Mouse (Mus musculus) forebrain, embryonic 13.5 days (tissue): ENCODE measurements at regions not wholly inside any gene's neighbourhood (a gene's known extent, or its start where the extent isn't known, plus 50 kb on each side); places are given as distances from the start of the nearest gene placed in this dataset.

Experiments
- ATAC-seq: fragments of 200-750 bp; cut with Nextera tagmentation; 2 replicates; pipeline ENCODE4 v1.8.0; 2017
- H3K27ac ChIP-seq: fragments of 300-500 bp; sonication (generic); 2 replicates; pipeline ENCODE4 v1.5.1; 2015; ENCODE audit warnings: inconsistent platforms, mild to moderate bottlenecking, moderate library complexity
- H3K27me3 ChIP-seq: fragments of 300-500 bp; sonication (generic); 2 replicates; pipeline ENCODE4 v1.6.1; 2015; ENCODE audit warnings: mild to moderate bottlenecking, inconsistent platforms
- H3K36me3 ChIP-seq: fragments of 300-500 bp; sonication (generic); 2 replicates; pipeline ENCODE4 v1.6.1; 2015; ENCODE audit warnings: mild to moderate bottlenecking, inconsistent platforms; ENCODE audit not compliant: poor library complexity, severe bottlenecking
- H3K4me1 ChIP-seq: fragments of 300-500 bp; sonication (generic); 2 replicates; pipeline ENCODE4 v1.6.1; 2015; ENCODE audit warnings: inconsistent platforms
- H3K4me2 ChIP-seq: fragments of 300-500 bp; sonication (generic); 2 replicates; pipeline ENCODE4 v1.6.1; 2015; ENCODE audit warnings: inconsistent platforms, mild to moderate bottlenecking, moderate library complexity
- H3K4me3 ChIP-seq: fragments of 300-500 bp; sonication (generic); 2 replicates; pipeline ENCODE4 v1.5.1; 2015; ENCODE audit warnings: mild to moderate bottlenecking, inconsistent platforms
- H3K9ac ChIP-seq: fragments of 300-500 bp; sonication (generic); 2 replicates; pipeline ENCODE4 v1.6.1; 2015; ENCODE audit warnings: mild to moderate bottlenecking, inconsistent platforms
- H3K9me3 ChIP-seq: fragments of 300-500 bp; sonication (generic); replicated peaks from 2 replicates; pipeline ENCODE4 v1.6.1; 2016; ENCODE audit warnings: inconsistent platforms
- WGBS: fragments of 180-500 bp; shearing (Covaris S2); methylation state at CpG from one replicate; pipeline ENCODE4 v1.1.7; 2015; 5-methylcytosine and 5-hydroxymethylcytosine counted together

DNA sequence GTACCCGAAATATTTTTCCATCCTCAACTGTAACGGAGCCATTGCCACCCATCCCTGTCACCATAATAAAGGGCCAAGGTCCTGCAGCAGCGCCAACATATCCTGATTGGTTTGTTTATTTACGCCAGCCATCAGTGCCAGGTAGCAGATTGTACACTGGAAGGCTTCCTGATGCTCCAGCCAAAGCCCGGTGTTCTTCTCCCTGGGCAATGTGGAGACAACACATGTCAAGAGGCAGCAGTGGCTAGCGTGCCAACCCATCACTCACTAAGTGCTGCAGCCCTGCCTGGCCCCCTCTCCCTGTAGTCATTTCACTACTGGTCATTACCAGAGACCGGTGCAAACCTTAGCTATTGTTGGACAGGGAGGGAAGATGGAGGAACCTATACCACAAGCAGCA is 393.8 kb upstream of the Hnrnpa3 start:
- Histone ChIP-seq H3K27ac (no peak overlapping the region), H3K9me3 (no peaks in the 10 kb centered on the region), H3K36me3 (no peaks in the 10 kb centered on the region), H3K4me3 (no peak overlapping the region), H3K9ac (no peak overlapping the region), H3K4me2 (no peak overlapping the region), H3K27me3 (no peaks in the 10 kb centered on the region), H3K4me1 (peaks cover 23% of the 10 kb centered on the region)
- no peak for ATAC-seq
- 59% methylated on average over 7 of the region's 7 CpGs for whole genome bisulfite sequencing

GRCm38 (mm10) chr2:75265739-75266699 is 393.0 kb upstream of the Hnrnpa3 start:
- no peaks in the 10 kb centered on the region for H3K27me3 ChIP-seq
- no peak overlapping the region for H3K9ac ChIP-seq
- ATAC-seq = no peak
- H3K4me3 ChIP-seq = no peak overlapping the region
- no peak overlapping the region for H3K4me2 ChIP-seq
- no peak overlapping the region for H3K27ac ChIP-seq
- H3K36me3 ChIP-seq = no peaks in the 10 kb centered on the region
- peaks cover 25% of the 10 kb centered on the region for H3K4me1 ChIP-seq
- WGBS = 67% methylated on average over 19 of the region's 19 CpGs
- no peaks in the 10 kb centered on the region for H3K9me3 ChIP-seq

GRCm38 (mm10) chr2:75267949-75268348 is 391.1 kb upstream of the Hnrnpa3 start:
- Histone ChIP-seq H3K27ac (no peak overlapping the region), H3K4me2 (no peak overlapping the region), H3K9ac (no peak overlapping the region), H3K27me3 (no peaks in the 10 kb centered on the region), H3K9me3 (no peaks in the 10 kb centered on the region), H3K36me3 (no peaks in the 10 kb centered on the region), H3K4me1 (peaks cover 25% of the 10 kb centered on the region), H3K4me3 (no peak overlapping the region)
- no peak for ATAC-seq
- WGBS = 84% methylated on average over 3 of the region's 3 CpGs

DNA sequence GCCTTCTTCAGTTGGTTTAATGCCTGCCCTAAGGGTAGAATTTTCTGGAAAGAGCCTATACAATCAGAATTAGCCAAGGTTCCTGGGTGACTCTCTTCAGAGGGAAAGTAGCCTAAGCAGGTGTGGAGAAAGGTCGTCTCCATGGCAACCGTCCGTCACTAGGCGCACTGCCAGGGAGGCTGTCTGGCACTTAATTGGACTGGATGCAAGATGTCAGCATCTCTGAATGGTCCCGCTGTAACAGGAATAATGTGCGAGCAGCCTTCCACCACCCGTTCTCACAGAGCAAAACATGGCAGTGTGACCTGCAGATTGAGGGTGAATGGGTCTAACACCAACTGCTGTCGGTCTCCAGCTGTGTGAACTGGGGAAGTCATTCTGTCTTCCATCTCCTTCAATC is 389.6 kb upstream of the Hnrnpa3 start:
- Histone ChIP-seq H3K27ac (peak overlapping the region; percentile 67), H3K9me3 (no peaks in the 10 kb centered on the region), H3K4me1 (peaks cover 25% of the 10 kb centered on the region), H3K4me3 (no peak overlapping the region), H3K27me3 (no peaks in the 10 kb centered on the region), H3K36me3 (no peaks in the 10 kb centered on the region), H3K4me2 (0 out of 2 replicates have a peak overlapping the region, but pooled peaks have one; percentile 2), H3K9ac (no peak overlapping the region)
- WGBS = 22% methylated on average over 8 of the region's 8 CpGs
- peak; percentile 79 for ATAC-seq

DNA sequence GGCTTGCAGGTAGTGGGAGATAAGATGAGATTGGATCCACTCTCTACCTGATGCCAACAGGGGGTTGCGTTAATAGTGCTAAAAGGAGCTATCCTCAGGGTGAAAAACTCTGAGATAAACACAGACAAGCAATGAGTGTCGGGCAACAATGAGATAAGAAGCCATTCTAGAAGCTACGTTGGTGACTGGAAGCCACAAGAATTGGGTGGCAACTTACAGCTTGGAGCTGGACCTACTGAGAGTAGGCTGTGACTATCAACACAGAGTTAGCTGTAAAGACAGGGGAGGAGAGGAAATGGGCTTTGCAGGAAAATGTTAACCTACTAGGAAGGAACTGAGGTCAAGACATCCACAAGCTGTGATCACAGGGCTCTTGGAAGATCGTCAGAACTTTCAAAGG is 388.9 kb upstream of the Hnrnpa3 start:
- no peaks in the 10 kb centered on the region for H3K27me3 ChIP-seq
- 82% methylated on average over 4 of the region's 4 CpGs for WGBS

GRCm38 (mm10) chr2:75287900-75288299 is 371.2 kb upstream of the Hnrnpa3 start:
- Histone ChIP-seq H3K27ac (no peak overlapping the region), H3K27me3 (no peaks in the 10 kb centered on the region), H3K9me3 (no peaks in the 10 kb centered on the region), H3K4me1 (no peaks in the 10 kb centered on the region), H3K4me3 (no peak overlapping the region), H3K9ac (no peak overlapping the region), H3K36me3 (no peaks in the 10 kb centered on the region), H3K4me2 (no peak overlapping the region)
- no peak for ATAC-seq
- 91% methylated on average over 1 of the region's 1 CpGs for WGBS

More for the DNA sequence above, 388.9 kb upstream of the Hnrnpa3 start:
- H3K4me3 ChIP-seq = no peak overlapping the region
- H3K4me2 ChIP-seq = no peak overlapping the region
- H3K27ac ChIP-seq = peak overlapping the region; percentile 67
- H3K9ac ChIP-seq = no peak overlapping the region
- no peaks in the 10 kb centered on the region for H3K9me3 ChIP-seq
- no peak for ATAC-seq
- H3K36me3 ChIP-seq = no peaks in the 10 kb centered on the region
- peaks cover 25% of the 10 kb centered on the region for H3K4me1 ChIP-seq

GRCm38 (mm10) chr2:75291674-75292073 is 367.4 kb upstream of the Hnrnpa3 start:
- no peak overlapping the region for H3K4me2 ChIP-seq
- H3K4me3 ChIP-seq = no peak overlapping the region
- no peak overlapping the region for H3K9ac ChIP-seq
- 88% methylated on average over 2 of the region's 2 CpGs for WGBS
- H3K4me1 ChIP-seq = no peaks in the 10 kb centered on the region
- no peaks in the 10 kb centered on the region for H3K9me3 ChIP-seq
- no peak for ATAC-seq
- no peaks in the 10 kb centered on the region for H3K27me3 ChIP-seq
- no peak overlapping the region for H3K27ac ChIP-seq
- no peaks in the 10 kb centered on the region for H3K36me3 ChIP-seq

DNA sequence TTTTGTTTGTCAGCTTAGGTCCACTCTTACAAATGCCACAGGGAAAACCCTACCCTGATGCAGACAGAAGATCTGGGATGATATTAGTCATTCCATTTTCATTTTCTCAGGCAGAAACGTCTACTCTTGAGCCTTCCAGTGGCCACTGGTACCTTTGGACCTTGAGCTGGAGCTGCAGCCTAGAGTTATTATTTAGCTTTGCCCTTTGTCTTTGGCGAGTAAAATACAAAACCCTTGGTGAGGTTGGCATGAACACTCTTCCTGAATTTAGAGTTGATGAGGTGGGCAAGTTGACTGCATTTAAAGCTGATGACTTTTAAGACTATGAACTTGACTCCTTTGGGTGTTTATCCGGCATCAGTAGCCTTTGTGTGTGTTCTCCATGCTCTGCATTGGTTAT is 352.2 kb upstream of the Hnrnpa3 start:
- H3K9ac ChIP-seq = no peak overlapping the region
- ATAC-seq = no peak
- no peaks in the 10 kb centered on the region for H3K27me3 ChIP-seq
- H3K27ac ChIP-seq = no peak overlapping the region
- no peaks in the 10 kb centered on the region for H3K9me3 ChIP-seq
- 80% methylated on average over 3 of the region's 3 CpGs for WGBS
- H3K4me1 ChIP-seq = peaks cover 17% of the 10 kb centered on the region
- H3K36me3 ChIP-seq = no peaks in the 10 kb centered on the region
- H3K4me2 ChIP-seq = no peak overlapping the region
- no peak overlapping the region for H3K4me3 ChIP-seq

DNA sequence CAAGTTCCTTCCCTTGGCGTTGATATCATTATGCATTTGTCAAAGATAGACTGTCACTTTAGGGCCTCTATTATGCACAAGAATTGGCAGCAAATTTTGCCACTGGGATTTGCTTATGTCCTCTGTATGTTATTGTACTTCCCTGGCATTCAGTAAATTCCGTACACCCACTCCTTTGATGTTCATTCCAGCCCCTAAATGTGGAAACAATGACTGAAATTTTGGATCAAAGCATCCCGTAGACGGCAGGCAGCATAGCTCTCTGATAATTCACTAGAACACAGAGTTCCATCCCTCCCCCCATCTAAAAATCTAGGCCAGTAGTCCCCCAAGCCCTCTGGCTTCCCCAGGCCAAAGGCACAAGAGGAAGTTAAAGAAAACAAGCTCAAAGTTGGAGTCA is 347.9 kb upstream of the Hnrnpa3 start:
- H3K36me3 ChIP-seq = no peaks in the 10 kb centered on the region
- H3K4me1 ChIP-seq = peaks cover 13% of the 10 kb centered on the region; the same call in 1 of the 2 replicates
- no peak for ATAC-seq
- no peak overlapping the region for H3K4me3 ChIP-seq
- H3K27ac ChIP-seq = peak overlapping the region; percentile 20; the same call in 1 of the 2 replicates
- H3K9ac ChIP-seq = no peak overlapping the region
- 19% methylated on average over 4 of the region's 4 CpGs for WGBS
- H3K4me2 ChIP-seq = no peak overlapping the region
- H3K9me3 ChIP-seq = no peaks in the 10 kb centered on the region
- no peaks in the 10 kb centered on the region for H3K27me3 ChIP-seq

- H3K4me1 ChIP-seq = peaks cover 13% of the 10 kb centered on the region; the same call in 1 of the 2 replicates
- no peak for ATAC-seq
- WGBS = 14% methylated on average over 7 of the region's 7 CpGs
- no peak overlapping the region for H3K4me3 ChIP-seq
- H3K9ac ChIP-seq = no peak overlapping the region
- H3K36me3 ChIP-seq = no peaks in the 10 kb centered on the region
- no peaks in the 10 kb centered on the region for H3K9me3 ChIP-seq
- no peaks in the 10 kb centered on the region for H3K27me3 ChIP-seq
- H3K27ac ChIP-seq = no peak overlapping the region
- no peak overlapping the region; the same call in 1 of the 2 replicates for H3K4me2 ChIP-seq
Observed at GRCm38 (mm10) chr2:75312246-75312645, 346.8 kb upstream of the Hnrnpa3 start.

DNA sequence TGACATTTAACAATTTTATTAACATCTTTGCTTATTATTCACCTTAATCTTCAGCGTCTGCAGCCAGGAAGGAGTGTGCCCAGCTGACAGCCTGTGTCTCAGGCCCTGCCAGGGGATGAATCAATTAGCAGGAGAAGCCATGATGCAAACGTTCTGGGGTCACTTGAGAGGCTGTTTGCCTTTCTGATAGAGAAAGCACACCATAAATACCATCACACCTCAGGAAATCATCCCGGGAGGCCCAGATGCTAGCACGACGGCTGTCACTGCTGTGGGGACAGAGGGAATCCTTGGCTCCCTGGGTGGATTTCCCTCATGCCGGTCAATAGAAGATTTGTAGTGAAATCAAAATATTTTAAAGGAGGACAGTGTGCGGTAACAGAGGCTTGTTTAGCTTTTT is 343.7 kb upstream of the Hnrnpa3 start:
- Histone ChIP-seq H3K27ac (no peak overlapping the region), H3K4me2 (no peak overlapping the region), H3K9ac (no peak overlapping the region), H3K27me3 (no peaks in the 10 kb centered on the region), H3K4me1 (peaks cover 10% of the 10 kb centered on the region; the same call in 1 of the 2 replicates), H3K9me3 (no peaks in the 10 kb centered on the region), H3K4me3 (no peak overlapping the region), H3K36me3 (no peaks in the 10 kb centered on the region)
- WGBS = 50% methylated on average over 7 of the region's 7 CpGs
- no peak for ATAC-seq

GRCm38 (mm10) chr2:75318190-75318589 is 340.9 kb upstream of the Hnrnpa3 start:
- no peak overlapping the region for H3K4me2 ChIP-seq
- no peaks in the 10 kb centered on the region for H3K9me3 ChIP-seq
- H3K27me3 ChIP-seq = no peaks in the 10 kb centered on the region
- H3K9ac ChIP-seq = no peak overlapping the region
- H3K36me3 ChIP-seq = no peaks in the 10 kb centered on the region
- WGBS = 61% methylated on average over 5 of the region's 5 CpGs
- no peak overlapping the region for H3K4me3 ChIP-seq
- no peaks in the 10 kb centered on the region for H3K4me1 ChIP-seq
- no peak for ATAC-seq
- H3K27ac ChIP-seq = no peak overlapping the region
